Mouse (Mus musculus) inflammation-experienced regulatory T-cells, adult 6 months (primary cell): ENCODE results near the gene Ncbp1. TPM values are rescaled to one million over a fixed set of nuclear protein-coding genes. Genes with fewer than 3 reads are reported as not detected.
A peak's percentile ranks its signal among the peaks of the same experiment; 100 is the strongest.
"Not testable (repeated sequence)": the region's sequence is repeated elsewhere in the genome, so short reads cannot be mapped to it uniquely, and the experiment has no call there.

Experiments
- ATAC-seq: one replicate; pipeline ENCODE4 v1.8.0; 2017
- polyA plus RNA-seq, 3 experiments: library from polyadenylated mRNA; unstranded; fragments of 100-300 nt; shearing (Covaris generic); gene quantifications; one replicate each; pipeline ENCODE4 v1.2.1; 2017

The Ncbp1 gene
- polyA plus RNA-seq, 3 experiments from 2014 or later = 39.1 to 43.4 (median 40.9) TPM

DNA sequence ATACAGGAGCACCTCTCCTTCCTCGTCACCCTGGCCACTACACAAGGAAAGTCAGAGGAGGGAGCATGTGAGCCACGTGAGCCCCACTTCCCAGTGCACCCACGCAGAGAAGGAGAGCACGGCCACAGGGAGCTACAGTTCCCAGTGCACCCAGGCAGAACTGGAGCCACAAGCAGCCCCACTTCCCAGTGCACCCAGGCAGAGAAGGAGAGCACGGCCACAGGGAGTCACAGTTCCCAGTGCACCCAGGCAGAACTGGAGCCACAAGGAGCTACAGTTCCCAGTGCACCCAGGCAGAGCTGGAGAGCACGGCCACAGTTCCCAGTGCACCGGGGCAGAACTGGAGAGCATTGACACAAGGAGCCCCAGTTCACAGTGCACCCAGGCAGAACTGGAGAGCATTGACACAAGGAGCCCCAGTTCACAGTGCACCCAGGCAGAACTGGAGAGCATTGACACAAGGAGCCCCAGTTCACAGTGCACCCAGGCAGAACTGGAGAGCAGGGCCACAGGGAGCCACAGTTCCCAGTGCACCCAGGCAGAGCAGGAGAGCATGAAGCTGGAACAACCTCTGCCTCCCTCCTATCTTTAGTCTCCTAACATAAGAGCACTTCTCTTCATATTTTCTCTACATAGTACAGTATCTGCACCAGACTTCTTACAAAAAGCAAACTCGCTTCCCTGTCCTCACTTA, 9.0 kb upstream of the Ncbp1 start:
- ATAC-seq = no peak

DNA sequence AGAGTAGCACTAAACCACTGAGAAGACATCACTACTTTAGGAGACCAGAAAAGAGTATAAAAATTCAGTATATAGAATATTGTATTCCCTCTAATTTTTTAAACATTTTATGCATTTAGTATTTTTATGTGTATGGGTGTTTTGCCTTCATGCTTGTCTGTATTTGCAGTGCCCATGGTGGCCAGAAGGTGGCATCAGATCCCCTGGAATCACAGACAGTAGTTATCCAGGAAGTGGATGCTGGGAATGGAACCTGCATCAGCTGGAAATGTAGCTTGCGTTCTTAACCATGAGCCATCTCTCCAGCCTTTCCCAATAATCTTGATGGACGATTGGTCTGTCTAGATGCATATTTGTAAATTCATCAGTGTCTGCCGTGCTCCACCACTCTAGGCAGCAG, 8.2 kb upstream of the Ncbp1 start:
- peak; percentile 62 for ATAC-seq

DNA sequence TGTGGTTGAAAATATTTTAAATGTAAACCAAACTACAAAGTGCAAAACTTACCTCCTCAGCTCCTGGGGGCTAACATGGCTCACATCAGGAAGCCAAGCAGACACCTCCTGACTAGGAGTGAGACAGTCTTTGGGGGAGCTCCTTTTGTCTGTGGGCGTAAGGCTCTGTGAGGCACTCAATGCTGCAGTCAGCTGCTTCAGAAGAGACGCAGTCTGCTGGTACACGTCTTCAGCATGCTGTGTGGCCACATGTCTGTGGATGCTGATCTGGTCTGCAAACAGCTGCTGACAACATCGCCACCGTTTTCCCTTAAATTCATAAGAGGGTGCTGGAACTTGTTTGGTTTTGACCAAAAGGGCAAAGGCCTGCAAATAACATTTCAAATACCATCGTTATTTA, 6.6 kb upstream of the Ncbp1 start:
- no peak for ATAC-seq

DNA sequence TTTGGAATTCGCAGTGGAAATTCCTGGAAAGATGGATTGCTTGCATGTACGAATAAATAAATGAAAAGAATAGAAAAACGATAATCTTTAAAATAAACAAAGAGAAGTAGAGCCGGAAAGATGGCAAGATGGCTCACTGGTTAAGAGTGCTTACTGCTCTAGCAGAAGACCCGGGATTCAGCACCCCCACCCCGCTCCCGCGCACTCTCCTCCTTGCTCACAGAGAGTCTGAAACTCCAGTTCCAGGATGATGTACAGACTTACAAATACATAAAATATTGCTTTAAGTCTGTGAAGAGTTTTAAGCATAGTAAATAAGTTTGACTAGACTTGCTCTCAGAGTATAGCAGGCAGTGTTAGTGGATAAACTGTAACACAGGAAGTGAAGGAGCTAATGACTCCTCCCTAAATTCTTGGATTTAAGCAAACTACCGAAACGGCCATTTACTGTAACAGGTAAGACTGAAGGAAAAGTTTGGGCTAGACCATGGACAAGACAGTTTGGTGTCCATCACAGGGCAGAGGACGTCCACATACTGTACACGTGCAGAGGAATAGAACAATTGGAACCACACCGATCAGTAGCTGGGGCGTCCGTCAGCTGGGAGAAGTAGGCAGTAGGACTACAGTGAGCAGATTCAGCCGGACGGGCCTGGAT, 655 bp upstream of the Ncbp1 start:
- peak; percentile 39 for ATAC-seq

DNA sequence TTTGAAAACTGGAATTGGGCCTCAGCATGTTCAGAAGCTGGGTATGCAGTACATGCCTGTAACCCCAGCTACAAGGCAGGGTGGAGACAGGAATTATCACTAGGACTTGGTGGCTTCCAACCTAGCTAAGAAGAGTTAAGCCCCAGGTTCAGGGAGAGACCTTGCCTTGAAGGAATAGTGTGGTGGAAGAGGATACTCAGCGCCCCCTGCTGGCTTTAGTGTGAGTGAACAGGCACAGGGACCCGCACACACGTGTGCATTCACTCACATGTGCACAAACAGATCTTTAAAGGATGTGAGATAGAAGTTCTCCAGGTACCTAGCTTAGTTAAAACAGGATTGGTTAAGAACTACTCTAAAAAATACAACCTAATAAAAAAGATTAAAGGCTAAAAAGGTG, 5.9 kb downstream of the Ncbp1 start:
- ATAC-seq = no peak

DNA sequence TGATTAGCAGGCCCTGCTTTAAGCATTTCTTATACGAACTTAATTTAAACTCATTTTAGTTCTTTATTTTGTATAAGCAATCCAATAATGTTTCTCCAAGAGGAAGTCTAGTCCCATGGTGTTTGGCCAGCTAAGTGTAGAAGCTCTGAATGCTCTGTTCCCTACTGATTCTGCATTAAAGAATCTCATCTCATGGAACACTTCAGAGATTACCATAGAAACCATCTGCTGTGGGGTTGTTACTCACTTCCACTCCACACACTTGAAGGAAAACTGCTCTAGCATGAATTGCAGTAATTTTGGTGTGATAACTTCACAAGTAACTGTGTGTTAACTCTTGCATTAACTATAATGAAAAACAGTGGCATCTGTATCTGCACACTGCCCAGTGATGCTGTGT, 8.5 kb downstream of the Ncbp1 start:
- ATAC-seq = no peak

DNA sequence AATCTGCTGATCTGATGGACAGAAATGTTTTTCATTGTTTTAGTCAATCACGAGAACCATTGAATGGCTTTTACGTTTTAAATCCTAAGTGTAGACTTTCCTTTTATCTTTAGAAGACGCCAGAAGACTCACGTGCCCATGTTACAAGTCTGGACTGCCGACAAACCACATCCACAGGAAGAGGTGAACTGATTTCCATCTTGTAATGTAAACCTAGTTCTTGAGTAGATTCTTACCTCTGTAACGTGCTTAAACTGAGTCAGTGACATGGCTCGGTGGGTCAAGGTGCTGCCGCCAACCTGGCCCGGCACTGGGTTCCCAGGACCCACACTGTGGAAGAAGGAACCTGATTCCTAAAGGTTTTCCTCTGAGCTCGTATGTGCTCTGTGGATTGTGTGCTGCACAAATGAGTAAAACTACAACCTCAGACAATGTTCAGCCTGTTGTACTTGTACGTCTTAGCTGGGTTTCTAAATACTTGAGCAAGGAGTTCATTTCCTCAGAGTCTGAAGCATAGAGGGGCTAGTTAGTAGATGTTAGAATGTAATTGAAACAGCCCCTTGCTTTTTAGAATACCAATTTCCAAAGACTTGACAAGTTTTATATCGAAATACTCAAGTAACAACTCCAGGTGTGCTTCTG, 13.6 kb downstream of the Ncbp1 start:
- ATAC-seq = peak; percentile 98

DNA sequence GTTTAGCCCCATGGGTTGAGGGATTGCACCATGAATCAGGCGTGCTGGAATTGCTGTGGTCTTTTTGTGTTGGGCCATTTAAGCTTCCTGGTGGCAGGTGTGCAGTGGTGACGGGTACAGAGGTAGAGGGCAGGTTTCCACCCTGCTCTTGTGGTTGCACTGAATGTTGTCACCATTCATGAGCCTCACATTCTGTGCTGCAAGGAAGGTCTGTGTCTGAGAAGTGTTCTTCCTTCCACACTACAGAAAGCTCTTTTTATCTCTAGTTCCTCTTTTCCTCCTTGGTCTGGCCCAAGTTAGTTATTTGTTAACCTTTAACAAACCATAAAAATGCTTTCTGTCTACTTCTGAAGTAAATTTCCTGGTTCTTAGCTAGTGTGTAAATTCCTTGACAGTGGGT, 25.6 kb downstream of the Ncbp1 start:
- ATAC-seq = no peak

DNA sequence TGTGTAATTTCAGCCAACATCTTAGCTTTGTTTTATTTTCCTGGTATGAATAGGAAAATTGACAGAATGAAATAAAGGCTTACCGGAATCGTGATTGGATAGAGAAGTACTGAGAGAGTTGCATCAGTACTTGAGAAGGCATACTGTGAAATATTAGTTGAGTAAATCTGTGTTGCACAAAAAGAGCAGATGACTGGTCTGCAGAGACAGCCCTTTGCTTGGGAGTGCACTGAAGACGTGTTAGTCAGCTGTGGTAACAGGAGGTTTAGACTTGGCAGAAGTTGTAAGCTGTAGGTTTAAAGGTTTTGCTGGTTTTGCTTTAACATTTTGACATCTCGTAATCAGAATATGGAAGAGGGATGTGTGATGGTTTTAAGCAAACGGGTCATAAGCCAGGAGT, 27.4 kb downstream of the Ncbp1 start:
- no peak for ATAC-seq

DNA sequence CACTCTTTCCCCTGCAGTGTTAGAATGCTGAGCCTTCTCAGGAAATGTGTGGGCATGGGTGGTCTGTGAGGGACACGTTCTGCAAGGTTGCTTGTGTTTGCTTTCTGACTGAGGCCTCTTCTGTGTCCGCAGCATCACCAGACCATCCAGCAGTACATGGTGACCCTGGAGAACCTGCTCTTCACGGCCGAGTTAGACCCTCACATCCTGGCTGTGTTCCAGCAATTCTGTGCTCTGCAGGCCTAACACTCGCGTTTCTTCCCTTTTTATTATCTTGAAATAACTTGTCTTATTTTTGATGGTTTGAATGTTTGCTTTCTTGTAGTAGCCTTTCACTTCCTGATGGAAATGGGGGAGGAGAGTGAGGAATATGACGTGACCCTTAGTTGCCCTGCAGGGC, 33.3 kb downstream of the Ncbp1 start:
- ATAC-seq = no peak

DNA sequence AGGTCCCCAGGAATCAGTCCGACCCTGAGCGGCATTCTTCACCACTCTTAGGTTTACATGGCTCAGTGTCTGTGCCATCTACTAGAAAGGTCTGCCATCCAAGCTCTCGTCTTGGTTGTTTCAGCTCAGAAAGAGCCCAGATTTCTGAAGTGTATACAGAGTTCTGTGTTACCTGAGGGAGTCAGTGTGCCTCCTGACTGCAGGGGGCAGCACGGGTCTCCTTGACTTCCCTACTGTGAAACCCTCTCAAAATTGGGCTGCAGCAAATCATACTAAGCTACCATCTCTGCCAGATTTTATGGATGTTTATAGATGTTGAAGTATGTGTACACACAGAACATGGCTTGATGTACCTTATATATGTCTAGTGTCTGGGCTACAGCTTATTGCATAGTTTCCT, 37.9 kb downstream of the Ncbp1 start:
- no peak for ATAC-seq

DNA sequence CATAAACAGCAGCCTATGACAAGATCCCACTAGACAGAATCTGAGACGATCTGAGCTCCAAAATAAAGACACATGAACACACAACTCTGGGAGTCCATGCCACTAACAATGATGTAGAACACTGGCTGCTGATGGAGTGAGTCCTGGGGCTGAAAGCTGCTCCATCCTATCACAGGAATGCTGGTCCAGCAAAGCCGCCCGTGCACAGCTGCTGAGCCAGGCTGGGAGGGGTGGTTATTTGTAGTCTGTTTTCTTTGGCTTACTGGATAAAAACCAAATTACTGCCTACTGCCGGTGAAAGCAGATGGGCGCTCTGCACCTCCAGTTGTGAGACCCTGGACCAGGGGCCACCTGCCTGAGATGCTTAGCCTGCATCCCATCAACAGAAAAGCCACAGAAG, 38.6 kb downstream of the Ncbp1 start:
- ATAC-seq = no peak

DNA sequence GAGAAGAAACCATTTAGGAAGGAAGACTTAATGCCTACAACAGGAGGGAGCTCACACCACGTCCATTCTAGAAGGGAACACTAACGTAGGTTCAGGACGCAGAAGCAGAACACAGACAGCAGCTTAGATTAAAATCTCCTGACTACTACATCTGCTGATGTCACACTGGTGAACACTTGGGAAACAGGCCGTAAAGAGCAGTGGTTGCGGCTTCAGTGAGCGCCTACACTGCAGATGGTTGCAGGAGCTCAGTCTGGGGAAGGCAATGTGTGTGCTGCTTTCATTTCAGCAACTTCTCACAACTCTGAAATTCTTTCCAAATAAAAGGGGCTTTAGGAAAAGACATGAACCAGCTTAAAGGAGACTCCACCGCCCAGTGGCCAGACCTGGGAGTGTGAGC, 39.1 kb downstream of the Ncbp1 start:
- ATAC-seq = no peak

DNA sequence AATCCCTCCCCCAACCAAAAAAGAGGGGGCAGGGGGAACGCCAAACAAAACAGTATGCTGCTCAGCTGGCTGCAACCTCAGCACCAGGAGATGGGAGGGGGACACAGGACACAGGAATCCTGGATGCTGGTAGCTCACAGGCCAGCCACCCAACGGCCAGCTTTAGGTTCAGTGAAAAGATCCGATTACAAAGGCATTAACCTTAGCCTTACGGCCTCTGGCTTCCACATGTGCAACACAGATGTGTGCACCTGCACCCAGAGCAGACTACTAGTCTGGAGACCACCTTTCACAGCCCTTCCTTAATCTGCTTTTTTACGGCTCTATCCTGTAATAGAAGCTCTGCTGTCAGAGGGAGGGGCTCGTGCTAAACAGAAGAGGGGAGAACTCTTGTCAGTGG, 42.8 kb downstream of the Ncbp1 start:
- ATAC-seq = no peak

DNA sequence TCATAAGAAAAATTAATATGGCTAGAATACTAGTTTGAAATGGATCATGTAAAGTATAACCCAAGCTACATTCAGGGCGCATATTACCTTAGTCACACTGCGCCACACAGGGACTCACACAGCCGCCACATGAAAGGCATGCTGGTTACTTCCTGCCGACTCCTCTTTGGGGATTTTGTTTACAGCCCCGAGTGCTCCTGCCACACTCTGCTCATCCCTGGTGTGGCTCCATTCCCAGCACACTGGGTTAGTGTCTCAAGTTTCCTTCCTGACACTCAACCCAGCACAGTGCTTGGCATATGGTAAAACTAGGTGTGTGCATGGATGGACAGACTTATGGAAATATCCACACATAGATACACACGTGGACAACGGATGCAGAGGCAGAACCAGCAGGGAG, 43.8 kb downstream of the Ncbp1 start:
- ATAC-seq = peak; percentile 21

DNA sequence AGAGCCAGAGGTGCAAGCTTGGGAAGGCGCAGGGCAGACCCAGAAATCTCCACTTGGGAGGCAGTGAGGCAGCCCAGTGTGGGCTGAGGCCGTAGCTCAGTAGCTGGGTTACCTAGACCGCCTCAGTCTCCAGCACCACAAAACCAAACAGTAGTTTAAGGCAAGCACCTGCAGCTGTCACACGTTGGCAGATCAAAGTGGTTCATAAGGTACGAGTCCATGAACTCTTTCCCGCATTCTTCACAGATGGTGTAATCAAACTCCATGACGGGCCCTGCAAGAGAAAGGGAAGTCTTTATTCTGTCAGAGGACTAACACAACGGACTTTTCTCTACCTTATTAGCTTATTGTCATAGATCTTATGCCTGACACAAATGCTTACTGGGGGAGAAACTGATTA, 47.0 kb downstream of the Ncbp1 start:
- no peak for ATAC-seq

DNA sequence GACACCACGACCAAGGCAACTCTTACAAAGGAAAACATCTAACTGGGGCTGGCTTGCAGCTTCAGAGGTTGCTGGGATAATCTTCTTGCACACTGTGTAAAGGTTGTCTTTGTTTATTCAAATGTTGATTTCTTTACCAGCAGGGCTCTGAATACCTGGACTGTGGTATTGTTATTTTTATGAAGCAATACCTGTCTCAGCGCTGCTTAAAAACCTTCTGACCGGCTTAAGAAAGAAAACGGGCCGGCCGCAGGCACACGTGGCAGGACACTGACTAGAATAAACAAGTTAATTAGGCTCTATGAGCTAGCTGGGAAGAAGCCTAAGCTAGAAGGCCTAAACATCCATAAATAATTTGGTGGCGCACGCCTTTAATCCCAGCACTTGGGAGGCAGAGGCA, 47.5 kb downstream of the Ncbp1 start:
- ATAC-seq = no peak

DNA sequence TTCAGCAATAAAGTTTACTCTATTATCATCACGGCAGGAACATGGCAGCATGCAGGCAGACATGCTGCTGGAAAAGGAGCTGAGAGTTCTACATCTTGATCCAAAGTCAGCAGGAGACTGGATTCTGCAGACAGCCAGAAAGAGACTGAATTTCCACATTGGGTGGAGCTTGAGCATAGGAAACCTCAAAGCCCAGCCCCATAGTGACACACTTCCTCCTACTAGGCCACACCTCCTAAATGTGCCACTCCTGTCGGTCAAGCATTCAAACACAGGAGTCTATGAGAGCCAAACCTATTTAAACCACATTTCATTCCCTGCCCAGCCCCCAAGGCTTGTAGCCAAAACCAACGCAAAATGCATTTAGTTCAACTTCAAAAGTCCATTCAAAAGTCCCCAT, 48.1 kb downstream of the Ncbp1 start:
- ATAC-seq = no peak

DNA sequence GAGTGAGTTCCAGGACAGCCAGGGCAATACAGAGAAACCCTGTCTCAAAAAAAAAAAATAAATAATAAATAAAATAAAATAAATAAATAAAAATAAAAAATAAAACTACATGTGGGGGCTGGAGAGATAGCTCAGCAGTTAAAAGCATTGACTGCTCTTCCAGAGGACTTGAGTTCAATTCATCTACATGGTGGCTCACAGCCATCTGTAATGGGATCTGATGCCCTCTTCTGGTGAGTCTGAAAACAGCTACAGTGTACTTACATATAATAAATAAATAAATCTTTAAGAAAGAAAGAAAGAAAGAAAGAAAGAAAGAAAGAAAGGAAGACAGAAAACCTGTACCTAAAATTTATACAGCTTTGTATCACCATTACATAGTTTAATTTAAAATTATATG, 53.6 kb downstream of the Ncbp1 start:
- not testable (repeated sequence) for ATAC-seq

DNA sequence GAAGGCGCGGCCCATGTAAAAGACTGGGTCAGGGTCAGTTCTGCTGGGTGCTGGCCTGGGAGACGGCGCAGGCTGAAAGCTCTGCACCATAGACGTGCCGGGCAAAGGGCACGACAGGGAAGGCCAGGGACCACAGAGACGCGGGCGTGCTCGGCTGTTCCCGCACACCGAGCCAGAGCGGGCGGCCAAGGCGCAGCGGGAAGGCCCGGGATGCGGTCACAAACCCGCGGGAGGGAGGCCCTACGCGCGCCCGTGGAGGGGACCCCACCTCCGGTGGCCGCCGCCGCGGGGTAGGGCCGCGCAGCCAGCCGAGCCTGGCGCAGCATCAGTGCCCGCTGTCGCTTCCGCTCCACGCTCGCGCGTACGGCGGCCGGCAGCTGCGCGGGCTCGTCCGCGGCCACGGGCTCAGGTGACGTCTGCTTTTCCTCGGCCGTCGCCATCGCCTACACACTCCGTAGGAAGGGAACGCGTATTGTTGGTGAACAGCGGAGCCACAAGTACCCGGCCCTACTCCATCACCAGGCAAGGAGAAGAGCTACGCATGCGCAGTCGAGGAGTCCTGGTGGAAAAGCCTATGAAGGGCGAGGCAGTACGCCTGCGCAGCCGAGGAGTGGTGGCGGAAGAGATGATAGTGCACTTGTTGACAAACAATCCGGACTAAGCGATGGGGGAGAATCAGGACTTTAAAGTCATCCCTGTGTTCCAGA, 57.5 kb downstream of the Ncbp1 start, which contains the start of gene Xpa:
Xpa (minus strand) TSS at position 531 of the 707 bp plus-strand sequence.
- ATAC-seq = peak; percentile 89

DNA sequence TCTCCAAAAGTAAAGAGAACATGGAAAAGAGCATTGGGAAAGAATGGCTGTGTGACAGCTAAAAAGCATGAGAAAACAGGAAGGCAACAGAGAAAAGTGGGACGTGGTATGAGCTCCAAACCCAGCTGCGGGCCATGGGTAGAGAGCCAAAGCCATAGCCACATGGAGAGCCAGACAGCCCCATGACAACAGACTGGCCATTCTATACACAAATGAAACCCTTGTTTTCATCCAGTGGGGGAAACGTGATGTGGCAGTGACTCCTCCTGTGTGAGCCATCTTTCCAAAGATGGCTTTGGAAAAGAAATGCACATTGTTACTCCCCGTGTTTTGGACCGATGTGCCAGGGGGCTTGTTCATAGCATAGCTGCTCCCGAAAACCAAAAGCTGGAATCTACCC, 58.1 kb downstream of the Ncbp1 start:
- ATAC-seq = peak; percentile 18

DNA sequence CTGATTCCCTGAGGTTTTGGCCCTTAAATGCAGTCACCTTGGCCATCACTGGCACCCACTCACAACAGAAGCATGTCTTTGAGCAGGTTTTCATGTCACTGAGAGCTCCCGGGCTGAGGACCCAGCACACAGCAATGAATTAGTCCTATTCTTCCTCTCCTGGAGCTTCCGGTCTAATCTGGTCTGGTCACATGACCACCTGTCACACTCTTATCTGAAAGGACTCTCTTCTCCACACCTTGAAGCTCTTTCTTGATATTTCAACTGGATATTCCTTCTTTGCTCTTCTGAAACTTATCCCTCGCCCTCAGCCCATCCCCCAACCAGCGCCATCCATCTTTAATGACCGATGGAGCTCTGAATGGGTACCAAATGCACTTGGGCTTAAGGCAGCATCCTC, 59.7 kb downstream of the Ncbp1 start:
- ATAC-seq = no peak

DNA sequence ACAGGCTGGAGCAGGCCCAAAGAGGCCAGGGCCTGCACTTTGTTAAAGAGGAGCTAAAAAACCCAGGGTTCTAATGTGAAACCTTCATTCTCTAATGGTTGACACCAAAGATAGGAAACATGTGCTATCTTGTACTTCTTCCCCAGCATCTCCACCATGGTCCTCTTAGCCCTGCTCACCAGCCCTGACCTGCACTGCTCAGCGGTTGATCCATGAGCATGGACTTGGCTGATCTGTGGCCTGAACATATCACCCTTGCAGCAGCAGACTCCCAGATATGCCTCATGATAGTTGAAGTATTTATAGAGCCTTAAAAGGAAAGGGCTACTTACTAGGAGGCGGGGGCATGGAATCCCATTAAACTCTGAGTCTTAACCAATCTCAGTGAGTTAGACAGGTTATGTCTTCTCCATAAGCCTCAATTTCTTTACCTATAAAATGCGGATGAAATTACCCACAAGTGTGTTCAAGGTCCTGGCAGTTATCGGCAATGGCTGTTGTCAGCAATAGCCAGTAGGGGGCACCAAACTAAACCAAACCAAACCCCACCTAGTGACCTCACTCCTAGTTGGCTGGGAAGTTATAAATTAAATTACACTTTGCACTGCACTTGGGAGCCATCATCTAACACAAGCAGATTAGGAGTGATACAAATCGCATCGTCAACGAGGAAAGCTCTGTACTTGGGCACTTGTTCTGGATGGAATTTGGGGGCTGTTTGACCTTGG, 63.6 kb downstream of the Ncbp1 start:
- ATAC-seq = peak; percentile 85
